Mouse (Mus musculus): ENCODE measurements around the gene Ulk2. TPM values are rescaled to one million over a fixed set of nuclear protein-coding genes. Genes with fewer than 3 reads are reported as not detected.
"Not testable (repeated sequence)": the region's sequence is repeated elsewhere in the genome, so short reads cannot be mapped to it uniquely, and the experiment has no call there.

Gene Ulk2
- polyA plus RNA-seq, 1 experiment from 2014 or later, result 19.2 TPM

DNA sequence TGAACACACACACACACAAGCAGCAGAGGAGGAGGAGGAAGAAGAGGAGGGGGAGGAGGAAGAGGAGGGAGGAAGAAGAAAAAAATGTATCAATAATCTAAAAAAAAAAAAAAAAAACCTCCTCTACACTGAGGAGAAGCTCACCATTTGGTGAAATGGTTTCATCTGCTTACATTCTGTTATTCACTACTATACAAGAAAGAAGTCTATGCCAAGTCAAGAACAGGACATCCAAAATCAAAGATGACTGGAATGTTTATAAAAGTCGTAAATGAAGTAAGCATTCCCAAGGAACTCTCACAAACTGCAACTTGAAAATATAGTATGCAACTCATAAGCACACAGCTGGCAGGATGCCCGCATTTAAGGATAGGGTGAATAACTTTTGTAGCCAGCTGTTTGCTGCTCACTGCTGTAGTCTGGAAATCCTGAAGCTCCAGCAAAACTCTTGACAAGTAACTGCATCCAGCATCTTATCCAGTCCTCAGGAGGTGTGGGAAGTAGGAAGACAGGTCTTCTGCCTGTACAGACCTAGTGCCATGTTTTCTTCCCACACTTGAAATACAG is 46.2 kb downstream of the Ulk2 start:
- H3K9ac ChIP-seq (replicated peaks; ENCODE audit: low read depth, low read length), result no peak overlapping the region
- peak overlapping the region; percentile 15; the same call in 1 of the 2 replicates for H3K27ac ChIP-seq (ENCODE audit: low read length)
- WGBS, result 72% methylated on average over 2 of the region's 2 CpGs
- H3K4me1 ChIP-seq (ENCODE audit: control insufficient read depth, insufficient read depth, low read length), result no peaks in the 10 kb centered on the region
- H3K4me3 ChIP-seq (ENCODE audit: low read depth, low read length), result no peak overlapping the region
- no peaks in the 10 kb centered on the region for H3K9me3 ChIP-seq (ENCODE audit: control insufficient read depth, low read depth, low read length)
- no peaks in the 10 kb centered on the region for H3K27me3 ChIP-seq (ENCODE audit: control insufficient read depth, insufficient read depth, low read length)
- no peak overlapping the region for H3K4me2 ChIP-seq (replicated peaks; ENCODE audit: low read depth, low read length)
- ATAC-seq (ENCODE audit: insufficient number of reproducible peaks, insufficient read depth, low FRiP score, low read depth), result no peak
- H3K36me3 ChIP-seq (ENCODE audit: control insufficient read depth, insufficient read depth, low read length), result peaks cover 8% of the 10 kb centered on the region; the same call in 1 of the 2 replicates

GRCm38 (mm10) chr11:61793441-61793840 is 61.4 kb downstream of the Ulk2 start:
- Histone ChIP-seq H3K9me3 (ENCODE audit: control insufficient read depth, low read depth, low read length) (no peaks in the 10 kb centered on the region), H3K36me3 (ENCODE audit: control insufficient read depth, insufficient read depth, low read length) (peaks cover 17% of the 10 kb centered on the region), H3K4me3 (ENCODE audit: low read depth, low read length) (no peak overlapping the region), H3K27ac (ENCODE audit: low read length) (no peak overlapping the region), H3K4me1 (ENCODE audit: control insufficient read depth, insufficient read depth, low read length) (no peaks in the 10 kb centered on the region), H3K4me2 (replicated peaks; ENCODE audit: low read depth, low read length) (no peak overlapping the region), H3K9ac (replicated peaks; ENCODE audit: low read depth, low read length) (no peak overlapping the region), H3K27me3 (ENCODE audit: control insufficient read depth, insufficient read depth, low read length) (no peaks in the 10 kb centered on the region)
- no peak for ATAC-seq (ENCODE audit: insufficient number of reproducible peaks, insufficient read depth, low FRiP score, low read depth)
- WGBS, result 78% methylated on average over 1 of the region's 1 CpGs

GRCm38 (mm10) chr11:61788550-61788949 is 66.3 kb downstream of the Ulk2 start:
- no peak overlapping the region for H3K4me3 ChIP-seq (ENCODE audit: low read depth, low read length)
- peaks cover 30% of the 10 kb centered on the region for H3K36me3 ChIP-seq (ENCODE audit: control insufficient read depth, insufficient read depth, low read length)
- WGBS, result 94% methylated on average over 1 of the region's 1 CpGs
- no peak overlapping the region for H3K9ac ChIP-seq (replicated peaks; ENCODE audit: low read depth, low read length)
- H3K9me3 ChIP-seq (ENCODE audit: control insufficient read depth, low read depth, low read length), result no peaks in the 10 kb centered on the region
- H3K27ac ChIP-seq (ENCODE audit: low read length), result no peak overlapping the region
- no peak for ATAC-seq (ENCODE audit: insufficient number of reproducible peaks, insufficient read depth, low FRiP score, low read depth)
- H3K4me2 ChIP-seq (replicated peaks; ENCODE audit: low read depth, low read length), result no peak overlapping the region
- H3K4me1 ChIP-seq (ENCODE audit: control insufficient read depth, insufficient read depth, low read length), result no peaks in the 10 kb centered on the region
- H3K27me3 ChIP-seq (ENCODE audit: control insufficient read depth, insufficient read depth, low read length), result no peaks in the 10 kb centered on the region

DNA sequence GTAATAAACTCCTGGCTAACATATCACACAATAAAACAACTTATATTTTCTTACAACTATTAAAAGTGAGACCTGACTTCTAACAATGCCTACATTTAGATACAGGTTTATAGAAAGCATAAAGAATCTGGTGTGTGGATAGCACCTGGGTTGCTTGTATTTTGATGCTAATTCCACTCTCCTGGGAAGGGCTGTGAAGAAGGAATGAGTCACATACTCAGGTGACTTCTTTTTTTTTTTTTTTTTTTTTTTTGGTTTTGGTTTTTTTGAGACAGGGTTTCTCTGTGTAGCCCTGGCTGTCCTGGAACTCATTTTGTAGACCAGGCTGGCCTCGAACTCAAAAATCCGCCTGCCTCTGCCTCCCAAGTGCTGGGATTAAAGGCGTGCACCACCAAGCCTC is 72.3 kb downstream of the Ulk2 start:
- not testable (repeated sequence) for H3K9me3 ChIP-seq (ENCODE audit: control insufficient read depth, low read depth, low read length); ATAC-seq (ENCODE audit: insufficient number of reproducible peaks, insufficient read depth, low FRiP score, low read depth); H3K9ac ChIP-seq (replicated peaks; ENCODE audit: low read depth, low read length); H3K4me3 ChIP-seq (ENCODE audit: low read depth, low read length); H3K27ac ChIP-seq (ENCODE audit: low read length); H3K4me1 ChIP-seq (ENCODE audit: control insufficient read depth, insufficient read depth, low read length); H3K4me2 ChIP-seq (replicated peaks; ENCODE audit: low read depth, low read length); H3K27me3 ChIP-seq (ENCODE audit: control insufficient read depth, insufficient read depth, low read length)
- WGBS, result 82% methylated on average over 3 of the region's 3 CpGs
- H3K36me3 ChIP-seq (ENCODE audit: control insufficient read depth, insufficient read depth, low read length), result peaks cover 21% of the 10 kb centered on the region

DNA sequence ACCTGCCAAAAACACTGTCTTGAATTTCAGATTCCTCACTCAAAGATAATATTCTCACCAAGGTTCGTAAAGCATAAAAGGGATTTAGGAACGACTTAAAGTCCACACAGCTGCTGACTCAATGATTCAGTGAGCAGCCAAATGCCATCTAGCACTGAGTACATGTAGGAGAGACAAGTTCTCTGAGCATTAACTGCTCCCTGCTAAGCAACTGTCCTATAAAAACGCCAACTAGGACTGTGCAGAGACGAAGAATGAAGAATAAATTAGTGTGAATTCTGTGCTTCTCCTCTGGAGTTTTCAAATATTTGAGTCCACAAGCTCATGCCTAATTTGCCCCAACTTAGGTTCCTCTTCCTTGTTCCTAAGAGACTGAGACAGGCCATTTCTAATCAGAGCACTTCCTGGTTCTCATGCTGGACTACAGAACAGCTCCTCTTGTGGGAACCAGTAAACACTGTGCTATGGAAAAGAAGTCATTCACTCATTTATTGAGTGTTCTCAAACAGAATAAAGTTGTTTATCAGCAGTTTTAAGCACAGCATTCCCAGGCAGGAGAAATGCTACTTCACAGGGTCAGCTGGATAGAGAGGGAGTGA is 80.2 kb downstream of the Ulk2 start:
- Histone ChIP-seq H3K9me3 (ENCODE audit: control insufficient read depth, low read depth, low read length) (no peaks in the 10 kb centered on the region), H3K36me3 (ENCODE audit: control insufficient read depth, insufficient read depth, low read length) (peaks cover 4% of the 10 kb centered on the region), H3K27ac (ENCODE audit: low read length) (no peak overlapping the region), H3K4me2 (replicated peaks; ENCODE audit: low read depth, low read length) (no peak overlapping the region), H3K4me1 (ENCODE audit: control insufficient read depth, insufficient read depth, low read length) (no peaks in the 10 kb centered on the region), H3K27me3 (ENCODE audit: control insufficient read depth, insufficient read depth, low read length) (no peaks in the 10 kb centered on the region), H3K9ac (replicated peaks; ENCODE audit: low read depth, low read length) (no peak overlapping the region), H3K4me3 (ENCODE audit: low read depth, low read length) (no peak overlapping the region)
- 85% methylated on average over 4 of the region's 4 CpGs for WGBS
- ATAC-seq (ENCODE audit: insufficient number of reproducible peaks, insufficient read depth, low FRiP score, low read depth), result no peak

GRCm38 (mm10) chr11:61761584-61762407 is 93.1 kb downstream of the Ulk2 start, which contains the start of gene Prpsap2:
TSS of gene Prpsap2 (minus strand) at chr11:61762088.
- no peaks in the 10 kb centered on the region for H3K27me3 ChIP-seq (ENCODE audit: control insufficient read depth, insufficient read depth, low read length)
- peak; percentile 94 for ATAC-seq (ENCODE audit: insufficient number of reproducible peaks, insufficient read depth, low FRiP score, low read depth)
- peaks cover 5% of the 10 kb centered on the region; the same call in 1 of the 2 replicates for H3K4me1 ChIP-seq (ENCODE audit: control insufficient read depth, insufficient read depth, low read length)
- H3K4me2 ChIP-seq (replicated peaks; ENCODE audit: low read depth, low read length), result peak within 1 kb of the TSS; percentile 71
- peaks cover 4% of the 10 kb centered on the region; the same call in 1 of the 2 replicates for H3K36me3 ChIP-seq (ENCODE audit: control insufficient read depth, insufficient read depth, low read length)
- peak within 1 kb of the TSS; percentile 84 for H3K27ac ChIP-seq (ENCODE audit: low read length)
- H3K9ac ChIP-seq (replicated peaks; ENCODE audit: low read depth, low read length), result peak within 1 kb of the TSS; percentile 48
- WGBS, result under 1% methylated on average over 51 of the region's 51 CpGs
- no peaks in the 10 kb centered on the region for H3K9me3 ChIP-seq (ENCODE audit: control insufficient read depth, low read depth, low read length)
- peak within 1 kb of the TSS; percentile 55 for H3K4me3 ChIP-seq (ENCODE audit: low read depth, low read length)

GRCm38 (mm10) chr11:61760518-61760917 is 94.4 kb downstream of the Ulk2 start:
- H3K4me3 ChIP-seq (ENCODE audit: low read depth, low read length), result peak overlapping the region; percentile 55; the same call in 1 of the 2 replicates
- H3K9me3 ChIP-seq (ENCODE audit: control insufficient read depth, low read depth, low read length), result no peaks in the 10 kb centered on the region
- peaks cover 5% of the 10 kb centered on the region; the same call in 1 of the 2 replicates for H3K4me1 ChIP-seq (ENCODE audit: control insufficient read depth, insufficient read depth, low read length)
- no peaks in the 10 kb centered on the region for H3K27me3 ChIP-seq (ENCODE audit: control insufficient read depth, insufficient read depth, low read length)
- peaks cover 8% of the 10 kb centered on the region for H3K36me3 ChIP-seq (ENCODE audit: control insufficient read depth, insufficient read depth, low read length)
- peak overlapping the region; percentile 71 for H3K4me2 ChIP-seq (replicated peaks; ENCODE audit: low read depth, low read length)
- no peak overlapping the region for H3K27ac ChIP-seq (ENCODE audit: low read length)
- 78% methylated on average over 5 of the region's 5 CpGs for WGBS
- ATAC-seq (ENCODE audit: insufficient number of reproducible peaks, insufficient read depth, low FRiP score, low read depth), result no peak
- H3K9ac ChIP-seq (replicated peaks; ENCODE audit: low read depth, low read length), result no peak overlapping the region

DNA sequence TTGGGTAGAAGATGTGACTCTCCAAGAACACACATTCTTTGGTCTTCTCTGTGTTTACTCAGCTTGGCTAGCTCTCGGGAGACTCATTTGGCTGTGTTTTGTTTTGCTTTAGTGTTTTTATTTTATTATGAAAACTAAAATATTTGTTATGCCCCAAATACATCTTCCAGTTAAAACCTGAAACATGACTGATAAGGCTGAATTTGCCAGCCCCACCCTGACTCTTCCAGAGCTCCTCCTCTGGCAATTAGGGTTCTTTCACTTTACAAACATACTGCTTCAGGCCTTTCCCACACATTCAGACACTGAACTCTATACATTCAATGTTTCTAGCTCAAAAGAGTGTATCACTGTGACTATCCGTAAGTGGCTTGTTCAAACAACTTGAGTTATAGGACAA is 97.7 kb downstream of the Ulk2 start:
- no peak overlapping the region for H3K27ac ChIP-seq (ENCODE audit: low read length)
- ATAC-seq (ENCODE audit: insufficient number of reproducible peaks, insufficient read depth, low FRiP score, low read depth), result no peak
- no peak overlapping the region for H3K9ac ChIP-seq (replicated peaks; ENCODE audit: low read depth, low read length)
- peaks cover 35% of the 10 kb centered on the region for H3K36me3 ChIP-seq (ENCODE audit: control insufficient read depth, insufficient read depth, low read length)
- H3K27me3 ChIP-seq (ENCODE audit: control insufficient read depth, insufficient read depth, low read length), result no peaks in the 10 kb centered on the region
- WGBS, result 78% methylated on average over 2 of the region's 2 CpGs
- no peak overlapping the region for H3K4me2 ChIP-seq (replicated peaks; ENCODE audit: low read depth, low read length)
- H3K4me1 ChIP-seq (ENCODE audit: control insufficient read depth, insufficient read depth, low read length), result peaks cover 5% of the 10 kb centered on the region; the same call in 1 of the 2 replicates
- no peaks in the 10 kb centered on the region for H3K9me3 ChIP-seq (ENCODE audit: control insufficient read depth, low read depth, low read length)
- no peak overlapping the region for H3K4me3 ChIP-seq (ENCODE audit: low read depth, low read length)
